Mouse (Mus musculus): ENCODE data around the gene Tgfbr1.
A peak's percentile ranks its signal among the peaks of the same experiment; 100 is the strongest.
"Not testable (repeated sequence)": the region's sequence is repeated elsewhere in the genome, so short reads cannot be mapped to it uniquely, and the experiment has no call there.

Tgfbr1 gene

DNA sequence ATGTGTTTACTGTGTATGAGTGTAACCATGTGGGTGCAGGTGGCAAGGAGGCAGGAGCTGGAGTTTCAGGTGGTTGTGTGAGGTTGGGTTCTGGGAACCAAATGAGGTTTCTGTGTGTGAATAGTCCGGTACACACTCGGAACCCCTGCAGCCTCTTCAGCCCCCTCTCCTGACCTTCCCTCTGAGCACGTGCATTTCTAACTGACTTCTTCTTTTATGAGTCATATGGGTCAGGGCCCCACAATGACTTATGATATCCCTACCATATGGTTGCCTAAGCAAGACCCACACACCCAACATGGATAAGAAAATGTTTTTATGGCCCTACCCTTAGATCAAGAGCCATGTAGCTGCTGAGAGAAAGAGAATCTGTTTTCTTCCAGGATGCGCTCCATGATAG is 6.0 kb upstream of the Tgfbr1 start:
- no peak for DNase-seq (ENCODE audit: low spot score in 2 of 2)

GRCm38 (mm10) chr4:47349759-47350158 is 3.3 kb upstream of the Tgfbr1 start:
- no peak for DNase-seq (ENCODE audit: low spot score in 2 of 2)

DNA sequence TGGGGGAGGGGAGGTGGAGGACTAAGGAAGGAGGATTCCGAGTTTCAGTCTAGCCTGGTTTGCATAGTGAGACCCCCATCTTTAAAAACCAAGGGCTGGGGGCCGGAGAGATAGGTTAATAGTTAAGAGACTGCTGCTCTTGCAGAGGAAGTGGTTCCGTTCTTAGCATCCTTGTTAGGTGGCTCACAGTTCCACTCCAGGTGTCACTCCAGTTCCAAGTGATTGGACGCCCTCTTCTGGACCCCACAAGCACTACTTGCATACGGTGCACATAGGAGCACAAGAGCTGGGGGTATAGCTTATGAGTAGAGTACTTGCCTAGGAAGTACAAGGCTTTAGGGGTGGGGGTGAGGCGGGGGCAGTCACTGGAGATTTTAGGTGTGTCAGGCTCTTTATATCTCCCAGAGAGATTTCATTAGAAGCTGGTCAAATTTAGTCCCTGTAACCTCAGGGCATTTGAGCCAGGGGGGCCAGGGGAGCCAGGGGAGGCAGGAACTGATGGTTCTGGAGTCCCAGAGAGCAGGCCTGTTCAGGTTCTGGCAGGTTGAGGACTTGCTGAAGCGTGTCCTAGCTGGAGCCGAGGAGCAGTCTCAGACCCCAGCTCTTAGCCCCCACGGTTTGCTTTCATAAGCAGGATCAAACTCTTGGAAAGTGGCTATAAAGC is 1.5 kb upstream of the Tgfbr1 start:
- peak; percentile 21 to 69 for DNase-seq (ENCODE audit: low spot score in 2 of 2)

DNA sequence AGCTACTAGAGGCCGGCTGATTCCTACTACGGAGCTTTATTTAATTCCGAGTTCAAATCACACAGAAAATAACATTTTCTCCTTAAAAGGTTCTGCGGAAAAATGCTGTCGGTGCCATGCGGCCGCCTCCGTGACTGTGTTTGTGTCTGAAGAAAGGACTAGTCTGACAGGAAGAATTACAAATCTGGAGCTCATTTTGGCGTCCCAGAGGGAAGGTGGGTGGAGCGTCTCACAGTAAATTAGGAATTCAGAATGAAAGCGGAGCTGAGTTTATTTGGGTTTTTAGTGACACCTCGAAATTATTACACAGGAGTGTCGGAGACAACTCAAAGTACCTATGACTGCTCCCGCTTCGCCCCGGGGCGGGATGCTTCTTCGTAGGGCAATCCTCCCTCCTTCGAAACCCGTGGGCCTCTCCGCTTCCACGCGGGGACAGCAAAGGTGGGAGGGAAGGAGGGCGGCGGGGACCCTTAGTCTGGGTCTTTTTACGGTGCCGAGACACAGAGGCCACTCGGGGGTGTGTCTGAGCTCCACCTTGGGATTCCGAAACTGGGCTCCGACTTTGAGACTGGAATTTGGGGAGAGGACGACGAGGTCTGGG is 861 bp upstream of the Tgfbr1 start:
- DNase-seq (ENCODE audit: low spot score in 2 of 2), result peak in 1 of 2 experiments; percentile 55

DNA sequence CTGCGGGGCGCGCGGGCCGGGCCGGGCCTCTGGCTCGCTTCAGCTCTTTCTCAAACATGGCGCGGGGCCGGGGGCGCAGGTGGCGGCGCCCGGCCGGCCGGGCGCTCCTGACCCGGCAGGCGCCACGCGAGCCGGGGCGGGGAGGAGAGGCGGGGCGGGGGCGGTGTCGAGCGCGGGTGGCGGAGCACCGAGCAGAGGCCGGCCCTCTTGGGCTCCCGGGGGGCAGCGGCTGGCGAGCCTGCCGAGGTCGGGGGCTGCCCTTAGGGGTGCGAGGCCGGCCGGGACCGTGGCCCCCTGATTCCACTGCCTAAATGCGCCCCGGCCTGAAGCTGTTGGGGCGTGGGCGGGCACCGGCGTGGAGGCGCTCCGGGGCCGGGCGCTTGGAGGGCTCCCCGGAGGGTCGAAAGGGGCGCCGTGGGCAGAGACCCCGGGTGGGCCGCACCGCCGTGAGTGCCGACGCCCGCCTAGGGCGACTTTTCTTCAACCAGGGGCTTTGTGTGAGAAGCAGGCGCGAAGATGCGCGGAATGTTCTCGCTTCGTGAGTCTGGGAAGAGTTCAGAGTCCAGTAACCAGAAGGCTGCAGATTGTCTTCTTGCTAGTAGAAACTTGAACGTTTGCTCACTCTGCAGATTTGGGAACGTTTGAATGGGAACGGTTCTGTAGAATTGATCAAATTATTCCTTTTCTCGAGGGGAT is 542 bp downstream of the Tgfbr1 start:
- DNase-seq (ENCODE audit: low spot score in 2 of 2), result peak in 1 of 2 experiments; percentile 75

GRCm38 (mm10) chr4:47354304-47354703 is 1.3 kb downstream of the Tgfbr1 start:
- DNase-seq (ENCODE audit: low spot score in 2 of 2), result no peak

DNA sequence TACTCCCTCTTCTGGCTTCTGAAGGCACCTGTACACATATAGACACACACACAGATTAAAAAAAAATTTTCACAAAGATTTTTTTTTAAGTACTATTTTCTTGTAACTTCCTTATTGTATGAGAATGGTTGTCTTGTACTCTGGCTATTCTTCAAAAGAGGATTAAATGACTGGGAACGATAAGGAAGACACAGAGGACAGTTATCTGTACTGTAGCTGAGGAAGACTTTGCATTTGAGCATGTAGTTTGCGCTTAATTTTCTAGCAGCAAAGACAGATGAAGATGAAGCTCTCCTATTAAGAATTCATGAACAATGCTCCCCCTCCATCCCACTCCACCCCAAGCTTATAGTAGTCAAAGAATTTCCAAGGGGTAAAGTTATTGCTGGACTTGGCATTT is 9.6 kb downstream of the Tgfbr1 start:
- DNase-seq (ENCODE audit: low spot score in 2 of 2), result no peak

DNA sequence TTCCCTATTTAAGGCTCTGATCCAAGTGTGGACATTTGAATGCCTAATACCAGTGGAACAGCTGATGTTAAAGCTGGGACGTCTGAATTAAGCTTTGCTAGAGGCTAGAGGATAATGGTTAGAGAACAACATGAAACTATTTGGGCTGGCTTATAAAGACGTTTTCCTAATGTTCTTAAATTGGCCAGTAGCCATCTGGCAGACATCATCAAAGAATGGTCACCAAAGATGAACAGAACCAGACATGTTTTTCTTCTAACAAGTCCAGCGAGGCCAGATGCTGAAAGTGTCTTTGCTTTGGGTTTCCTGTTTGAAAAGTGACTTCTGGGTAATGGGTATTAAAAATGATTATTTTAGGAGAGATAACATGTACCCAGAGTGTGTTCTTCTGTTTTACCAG is 10.1 kb downstream of the Tgfbr1 start:
- DNase-seq (ENCODE audit: low spot score in 2 of 2), result no peak

- no peak for DNase-seq (ENCODE audit: low spot score in 2 of 2)
These were observed 15.7 kb downstream of the Tgfbr1 start for GRCm38 (mm10) chr4:47368717-47369116.

DNA sequence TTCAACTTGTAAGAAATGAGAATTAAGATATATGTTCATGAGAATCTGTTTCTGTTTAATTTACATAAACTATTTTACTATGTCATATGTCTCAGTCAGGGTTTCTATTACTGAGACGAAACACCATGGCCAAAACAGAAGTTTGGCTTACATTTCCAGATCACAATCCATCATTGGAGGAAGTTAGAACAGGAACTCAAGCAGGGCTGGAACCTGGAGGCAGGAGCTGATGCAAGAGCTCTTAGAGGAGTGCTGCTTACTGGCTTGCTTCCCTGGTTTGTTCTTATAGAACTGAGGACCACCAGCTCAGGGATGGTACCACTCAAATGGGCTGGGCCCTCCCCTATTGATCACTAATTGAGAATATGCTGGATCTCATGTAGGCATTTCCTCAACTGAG is 25.7 kb downstream of the Tgfbr1 start:
- DNase-seq (ENCODE audit: low spot score in 2 of 2), result no peak

DNA sequence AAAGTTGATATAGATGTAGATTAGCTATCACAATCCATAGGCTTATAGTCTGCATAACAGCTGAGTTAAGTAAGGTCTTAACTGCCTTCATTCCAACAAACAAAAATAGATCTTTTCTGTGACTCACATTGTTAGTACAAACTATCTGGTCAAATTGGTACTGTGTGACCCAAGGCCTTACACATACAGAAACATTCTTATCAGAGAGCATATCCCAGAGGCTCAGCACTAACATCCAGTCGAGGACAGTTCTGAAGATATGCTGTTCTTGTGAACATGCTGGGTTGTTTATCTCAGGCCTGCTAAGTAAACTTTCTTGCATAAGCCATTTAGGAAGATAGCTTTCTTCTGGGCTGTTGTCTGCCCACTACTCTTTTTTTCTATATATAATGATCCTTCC is 29.4 kb downstream of the Tgfbr1 start:
- no peak for DNase-seq (ENCODE audit: low spot score in 2 of 2)

GRCm38 (mm10) chr4:47391926-47392325 is 38.9 kb downstream of the Tgfbr1 start:
- DNase-seq (ENCODE audit: low spot score in 2 of 2), result not testable (repeated sequence)

GRCm38 (mm10) chr4:47396251-47396650 is 43.2 kb downstream of the Tgfbr1 start:
- no peak for DNase-seq (ENCODE audit: low spot score in 2 of 2)

DNA sequence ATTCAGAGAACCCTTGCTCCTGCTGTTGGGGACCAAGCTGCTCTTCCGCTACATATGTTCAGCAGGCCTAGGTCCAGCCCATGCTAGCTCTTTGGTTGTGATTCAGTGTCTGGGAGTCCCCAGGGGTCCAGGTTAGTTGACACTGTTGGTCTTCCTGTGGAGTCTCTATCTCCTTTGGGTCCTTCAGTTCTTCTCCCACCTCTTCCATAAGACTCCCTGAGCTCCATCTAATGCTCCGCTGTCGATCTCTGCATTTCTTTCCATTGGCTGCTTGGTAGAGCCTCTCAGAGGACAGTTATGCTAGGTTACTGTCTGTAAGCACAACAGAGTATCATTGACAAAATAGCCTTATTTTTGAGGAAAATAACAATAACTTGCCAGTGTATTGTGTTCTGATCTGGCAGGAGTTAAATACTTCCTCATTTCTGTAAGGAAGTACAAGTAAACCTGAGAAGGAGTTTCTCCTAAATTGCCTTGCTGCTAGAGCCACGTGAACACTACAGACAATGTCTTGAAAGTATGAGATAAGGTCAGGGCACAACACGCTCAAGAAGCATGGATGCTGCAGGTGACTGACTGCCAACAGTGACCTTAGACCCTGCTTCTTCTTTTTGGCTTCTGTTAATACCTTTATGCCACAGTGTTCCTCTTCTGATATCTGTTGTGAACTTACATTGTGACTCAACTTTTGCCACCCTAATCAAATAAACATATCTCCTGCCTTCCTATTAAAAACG is 45.1 kb downstream of the Tgfbr1 start:
- no peak for DNase-seq (ENCODE audit: low spot score in 2 of 2)

GRCm38 (mm10) chr4:47399824-47400223 is 46.8 kb downstream of the Tgfbr1 start:
- DNase-seq (ENCODE audit: low spot score in 2 of 2), result peak in 1 of 2 experiments; percentile 50

GRCm38 (mm10) chr4:47400314-47400713 is 47.3 kb downstream of the Tgfbr1 start:
- DNase-seq (ENCODE audit: low spot score in 2 of 2), result no peak

DNA sequence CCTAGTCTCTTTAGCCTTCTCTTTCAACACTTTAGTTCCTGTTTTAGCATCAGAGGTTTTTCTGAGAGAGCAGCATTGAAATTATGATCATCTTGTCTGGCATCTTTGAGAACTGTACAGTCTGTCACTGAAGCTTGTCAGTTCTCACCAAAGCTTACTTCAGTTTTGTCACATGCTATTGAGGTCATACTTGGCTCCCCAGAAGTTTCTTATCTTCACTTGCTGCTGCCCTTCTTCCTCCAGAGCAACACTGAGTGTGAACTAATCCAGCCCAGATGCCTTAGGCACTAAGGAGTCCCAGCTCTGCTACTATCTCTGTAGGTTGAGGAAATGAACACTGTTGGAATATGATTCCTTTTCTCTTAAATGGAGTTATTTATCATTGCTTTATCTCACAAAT is 49.2 kb downstream of the Tgfbr1 start:
- no peak for DNase-seq (ENCODE audit: low spot score in 2 of 2)

DNA sequence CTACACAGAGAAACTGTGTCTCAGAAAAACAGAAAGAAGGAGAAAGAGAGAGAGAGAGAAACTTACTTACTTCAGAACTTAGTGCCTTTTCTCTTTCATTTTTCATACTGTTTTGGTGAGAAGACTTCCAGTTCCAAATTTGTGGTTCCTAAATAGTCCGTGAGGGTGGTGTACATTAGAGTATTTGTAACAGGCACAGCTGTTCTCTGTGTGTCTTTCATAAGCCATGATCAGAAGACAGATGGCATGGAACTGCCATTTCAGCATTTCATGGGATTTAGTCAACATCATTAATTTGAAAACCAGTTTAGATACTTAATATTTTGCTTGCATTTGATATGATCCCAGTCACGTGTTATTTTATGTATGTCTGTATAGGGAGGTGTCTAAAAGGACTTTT is 51.5 kb downstream of the Tgfbr1 start:
- DNase-seq (ENCODE audit: low spot score in 2 of 2), result no peak

DNA sequence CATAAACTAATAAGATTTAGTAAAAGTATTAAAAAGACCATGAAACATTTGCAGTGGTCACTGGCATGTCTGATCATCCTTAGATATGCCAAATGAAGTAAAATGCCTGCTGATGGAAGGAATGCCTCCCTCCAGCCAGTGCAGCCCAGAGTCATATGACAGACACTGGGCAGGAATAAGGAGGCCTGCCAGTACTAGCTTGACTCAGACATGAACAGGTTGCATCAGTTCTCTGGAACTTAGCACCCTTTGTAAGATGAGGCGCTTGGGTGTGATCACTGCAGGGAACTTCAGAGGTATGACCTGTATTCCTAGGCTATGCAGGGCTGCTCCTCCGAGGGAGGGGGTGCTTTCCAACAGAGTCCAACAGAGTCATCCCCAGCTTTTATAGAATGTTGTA is 54.1 kb downstream of the Tgfbr1 start:
- DNase-seq (ENCODE audit: low spot score in 2 of 2), result no peak

DNA sequence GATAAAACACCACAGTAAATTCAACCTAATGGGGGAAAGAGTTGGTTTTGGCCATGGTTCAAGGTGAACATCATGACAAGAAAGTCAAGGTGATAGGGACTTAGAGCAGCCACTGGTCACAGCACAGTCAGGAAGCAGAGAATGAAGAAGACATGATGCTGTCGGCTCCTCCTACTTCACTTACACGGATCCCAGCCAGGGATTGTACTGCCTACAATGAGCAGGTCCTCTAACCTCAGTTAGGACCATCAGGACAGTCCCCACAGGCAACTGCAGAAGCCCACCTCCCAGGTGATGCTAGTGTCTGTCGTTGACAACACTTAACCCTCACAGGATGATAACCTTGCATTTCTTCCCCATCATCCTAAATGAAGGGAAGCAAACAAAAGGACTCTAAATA is 64.8 kb downstream of the Tgfbr1 start:
- no peak for DNase-seq (ENCODE audit: low spot score in 2 of 2)

GRCm38 (mm10) chr4:47419268-47419973 is 66.4 kb downstream of the Tgfbr1 start:
- no peak for DNase-seq (ENCODE audit: low spot score in 2 of 2)

DNA sequence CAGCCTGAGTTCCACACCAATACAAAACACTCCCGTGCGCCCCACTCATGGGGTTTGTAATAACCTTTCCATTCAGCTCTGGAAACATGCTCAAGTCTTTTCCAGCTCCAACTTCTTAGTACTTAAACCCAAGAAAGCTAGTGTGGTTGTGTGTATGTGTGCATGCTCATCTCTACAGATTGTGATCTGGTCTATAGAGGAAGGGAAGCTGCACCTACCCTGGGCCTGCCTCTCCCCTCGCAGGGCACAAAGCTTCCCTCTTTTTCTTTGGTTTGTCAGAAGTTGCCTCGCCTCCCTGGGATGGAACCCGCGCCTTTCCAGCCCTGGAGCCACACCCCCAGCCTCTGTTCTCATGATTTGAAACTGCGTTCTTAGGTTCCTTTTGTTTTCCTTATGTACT is 67.2 kb downstream of the Tgfbr1 start:
- no peak for DNase-seq (ENCODE audit: low spot score in 2 of 2)

Measured in spleen, postnatal 10 days (tissue).